Mouse (Mus musculus): ENCODE results near the gene Ints11.

The Ints11 gene

GRCm38 (mm10) chr4:155847591-155848352, 21.6 kb upstream of the Ints11 start:
- DNase-seq (ENCODE audit: low spot score), result peak; percentile 37

GRCm38 (mm10) chr4:155848434-155849095, 20.8 kb upstream of the Ints11 start:
- peak; percentile 22 for DNase-seq (ENCODE audit: low spot score)

GRCm38 (mm10) chr4:155849391-155849790, 20.0 kb upstream of the Ints11 start:
- no peak for DNase-seq (ENCODE audit: low spot score)

GRCm38 (mm10) chr4:155849792-155850451, 19.4 kb upstream of the Ints11 start:
- DNase-seq (ENCODE audit: low spot score), result no peak

- no peak for DNase-seq (ENCODE audit: low spot score)
These were observed 18.0 kb upstream of the Ints11 start for GRCm38 (mm10) chr4:155851368-155851767.

GRCm38 (mm10) chr4:155851951-155852411, 17.4 kb upstream of the Ints11 start:
- no peak for DNase-seq (ENCODE audit: low spot score)

GRCm38 (mm10) chr4:155853421-155853820, 15.9 kb upstream of the Ints11 start:
- no peak for DNase-seq (ENCODE audit: low spot score)

- no peak for DNase-seq (ENCODE audit: low spot score)
These were observed 14.4 kb upstream of the Ints11 start for GRCm38 (mm10) chr4:155854991-155855390.

- no peak for DNase-seq (ENCODE audit: low spot score)
These were observed 13.3 kb upstream of the Ints11 start for GRCm38 (mm10) chr4:155856071-155856470.

GRCm38 (mm10) chr4:155856881-155857280, 12.5 kb upstream of the Ints11 start:
- DNase-seq (ENCODE audit: low spot score), result no peak

- peak; percentile 82 for DNase-seq (ENCODE audit: low spot score)
These were observed 10.0 kb upstream of the Ints11 start for GRCm38 (mm10) chr4:155859318-155859717.

- no peak for DNase-seq (ENCODE audit: low spot score)
These were observed 7.6 kb upstream of the Ints11 start for GRCm38 (mm10) chr4:155861787-155862186.

- no peak for DNase-seq (ENCODE audit: low spot score)
These were observed 6.3 kb upstream of the Ints11 start, which contains the start of gene Tas1r3 for GRCm38 (mm10) chr4:155863001-155863400. Gene Tas1r3, minus strand, starts transcription at chr4:155863362.

GRCm38 (mm10) chr4:155868614-155869298, 590 bp upstream of the Ints11 start:
- peak; percentile 3 for DNase-seq (ENCODE audit: low spot score)

- DNase-seq (ENCODE audit: low spot score), result no peak
These were observed 2.1 kb downstream of the Ints11 start for GRCm38 (mm10) chr4:155871404-155871803.

- no peak for DNase-seq (ENCODE audit: low spot score)
These were observed 14.2 kb downstream of the Ints11 start for GRCm38 (mm10) chr4:155883587-155883986.

GRCm38 (mm10) chr4:155886330-155886729, 17.0 kb downstream of the Ints11 start:
- no peak for DNase-seq (ENCODE audit: low spot score)

GRCm38 (mm10) chr4:155887674-155888073, 18.3 kb downstream of the Ints11 start:
- DNase-seq (ENCODE audit: low spot score), result no peak

GRCm38 (mm10) chr4:155888181-155888580, 18.8 kb downstream of the Ints11 start:
- DNase-seq (ENCODE audit: low spot score), result no peak

GRCm38 (mm10) chr4:155889316-155889715, 20.0 kb downstream of the Ints11 start:
- no peak for DNase-seq (ENCODE audit: low spot score)

- DNase-seq (ENCODE audit: low spot score), result no peak
These were observed 21.7 kb downstream of the Ints11 start for GRCm38 (mm10) chr4:155891011-155891471.

GRCm38 (mm10) chr4:155891551-155892001, 22.2 kb downstream of the Ints11 start, which contains the start of the genes Pusl1 and Acap3:
Gene Pusl1, minus strand, starts transcription at chr4:155891781.
Gene Acap3, plus strand, starts transcription at chr4:155891822.
- peak; percentile 97 for DNase-seq (ENCODE audit: low spot score)

All from embryo, embryonic 10.5 days (tissue).